Mouse (Mus musculus) liver, postnatal 0 days (tissue): ENCODE measurements around the gene Slc9a2. TPM values are rescaled to one million over a fixed set of nuclear protein-coding genes. Genes with fewer than 3 reads are reported as not detected.

Experiments
- ATAC-seq: fragments of 200-750 bp; cut with Nextera tagmentation; 2 replicates; pipeline ENCODE4 v1.8.0; 2017; ENCODE audit warnings: mild to moderate bottlenecking, moderate library complexity
- DNase-seq: peaks from one replicate; pipeline ENCODE4 v3.0.0-alpha.2; 2016
- H3K27ac ChIP-seq: fragments of 300-500 bp; sonication (generic); 2 replicates; pipeline ENCODE4 v1.5.1; 2014; ENCODE audit warnings: antibody characterized with exemption, moderate library complexity, mild to moderate bottlenecking, low read depth
- H3K27me3 ChIP-seq: fragments of 300-500 bp; sonication (generic); 2 replicates; pipeline ENCODE4 v1.6.1; 2014; ENCODE audit warnings: low read length, control low read depth, mixed read lengths; ENCODE audit not compliant: insufficient read depth
- H3K36me3 ChIP-seq: fragments of 300-500 bp; sonication (generic); replicated peaks from 2 replicates; pipeline ENCODE4 v1.6.1; 2014; ENCODE audit warnings: mild to moderate bottlenecking, control low read depth, low read length, moderate library complexity, mixed read lengths; ENCODE audit not compliant: insufficient read depth
- H3K4me1 ChIP-seq: fragments of 300-500 bp; sonication (generic); 2 replicates; pipeline ENCODE4 v1.6.1; 2014; ENCODE audit warnings: antibody characterized with exemption, mild to moderate bottlenecking, control low read depth; ENCODE audit not compliant: insufficient read depth
- H3K4me2 ChIP-seq: fragments of 300-500 bp; sonication (generic); 2 replicates; pipeline ENCODE4 v1.6.1; 2014; ENCODE audit warnings: low read depth, mild to moderate bottlenecking, low read length, moderate library complexity, mixed read lengths
- H3K4me3 ChIP-seq: fragments of 300-500 bp; sonication (generic); 2 replicates; pipeline ENCODE4 v1.5.1; 2014; ENCODE audit warnings: low read depth, low read length
- H3K9ac ChIP-seq: fragments of 300-500 bp; sonication (generic); replicated peaks from 2 replicates; pipeline ENCODE4 v1.6.1; 2014; ENCODE audit warnings: mild to moderate bottlenecking, moderate library complexity
- H3K9me3 ChIP-seq: fragments of 300-500 bp; sonication (generic); 2 replicates; pipeline ENCODE4 v1.6.1; 2016; ENCODE audit warnings: mild to moderate bottlenecking, control low read depth, low read length, mixed read lengths
- CTCF ChIP-seq: sonication (generic); IDR thresholded peaks from 2 replicates; pipeline ENCODE4 v1.5.1; 2016; ENCODE audit warnings: antibody characterized with exemption, low read depth
- EP300 ChIP-seq: IDR thresholded peaks from 2 replicates; pipeline ENCODE4 v1.6.1; 2016; ENCODE audit warnings: antibody characterized with exemption, low read depth, mild to moderate bottlenecking
- WGBS: fragments of 180-500 bp; shearing (Covaris S2); extraction: QIAGEN DNeasy Blood & Tissue Kit; methylation state at CpG from one replicate; pipeline ENCODE4 v1.1.7; 2014; ENCODE audit not compliant: insufficient replicate concordance; 5-methylcytosine and 5-hydroxymethylcytosine counted together
- polyA plus RNA-seq: library from polyadenylated mRNA; unstranded; fragments of >200 nt; fragmentation: Nextera tagmentation; extraction: Ambion mirVana; gene quantifications from 2 replicates; pipeline ENCODE4 v1.2.1, GENCODE M21; 2015

Gene Slc9a2
- polyA plus RNA-seq, 1 experiment from 2014 or later: not detected

- Histone ChIP-seq H3K36me3 (peaks cover 2% of the 10 kb centered on the region; the same call in 1 of the 2 replicates), H3K4me1 (no peaks in the 10 kb centered on the region), H3K27ac (no peak overlapping the region), H3K9ac (no peak overlapping the region), H3K9me3 (no peaks in the 10 kb centered on the region; the same call in 1 of the 2 replicates), H3K4me2 (no peak overlapping the region), H3K27me3 (no peaks in the 10 kb centered on the region), H3K4me3 (no peak overlapping the region)
- no peak for ATAC-seq
- TF ChIP-seq EP300 (no peak), CTCF (no peak)
- WGBS: 80% methylated on average over 2 of the region's 2 CpGs
- DNase-seq: no peak
Measured at GRCm38 (mm10) chr1:40776102-40776501, 95.7 kb downstream of the Slc9a2 start.

- H3K9ac ChIP-seq: no peak overlapping the region
- H3K36me3 ChIP-seq: peaks cover 2% of the 10 kb centered on the region; the same call in 1 of the 2 replicates
- 79% methylated on average over 3 of the region's 3 CpGs for WGBS
- ATAC-seq (no peak), DNase-seq (no peak)
- H3K4me1 ChIP-seq: no peaks in the 10 kb centered on the region
- no peak for TF ChIP-seq CTCF
- no peak for TF ChIP-seq EP300
- H3K4me3 ChIP-seq: no peak overlapping the region
- no peaks in the 10 kb centered on the region; the same call in 1 of the 2 replicates for H3K9me3 ChIP-seq
- no peak overlapping the region for H3K27ac ChIP-seq
- no peak overlapping the region for H3K4me2 ChIP-seq
- H3K27me3 ChIP-seq: no peaks in the 10 kb centered on the region
Measured at GRCm38 (mm10) chr1:40776763-40777162, 96.4 kb downstream of the Slc9a2 start.

- 0 out of 2 replicates have a peak, but pooled peaks cover 2% of the 10 kb centered on the region for H3K36me3 ChIP-seq
- WGBS: 87% methylated on average over 7 of the region's 7 CpGs
- no peaks in the 10 kb centered on the region for H3K27me3 ChIP-seq
- DNase-seq: no peak
- no peak overlapping the region for H3K9ac ChIP-seq
- no peak overlapping the region for H3K4me3 ChIP-seq
- no peak for TF ChIP-seq EP300
- TF ChIP-seq CTCF: no peak
- H3K4me1 ChIP-seq: 0 out of 2 replicates have a peak, but pooled peaks cover 2% of the 10 kb centered on the region
- no peak for ATAC-seq
- no peak overlapping the region for H3K4me2 ChIP-seq
- no peak overlapping the region for H3K27ac ChIP-seq
- no peaks in the 10 kb centered on the region; the same call in 1 of the 2 replicates for H3K9me3 ChIP-seq
Measured at GRCm38 (mm10) chr1:40783450-40783849, 103.1 kb downstream of the Slc9a2 start.

GRCm38 (mm10) chr1:40784306-40784705 lies 103.9 kb downstream of the Slc9a2 start:
- no peak for ATAC-seq
- no peak overlapping the region for H3K27ac ChIP-seq
- no peak overlapping the region for H3K9ac ChIP-seq
- no peak overlapping the region for H3K4me2 ChIP-seq
- H3K4me1 ChIP-seq: 0 out of 2 replicates have a peak, but pooled peaks cover 2% of the 10 kb centered on the region
- no peak overlapping the region for H3K4me3 ChIP-seq
- H3K27me3 ChIP-seq: no peaks in the 10 kb centered on the region
- TF ChIP-seq EP300: no peak
- no peak for TF ChIP-seq CTCF
- no peak for DNase-seq
- no peaks in the 10 kb centered on the region for H3K9me3 ChIP-seq
- WGBS: 85% methylated on average over 9 of the region's 9 CpGs
- 0 out of 2 replicates have a peak, but pooled peaks cover 2% of the 10 kb centered on the region for H3K36me3 ChIP-seq

- no peak overlapping the region for H3K27ac ChIP-seq
- no peak for ATAC-seq
- H3K36me3 ChIP-seq: no peaks in the 10 kb centered on the region
- no peak overlapping the region for H3K9ac ChIP-seq
- no peak for DNase-seq
- TF ChIP-seq EP300 (no peak), CTCF (no peak)
- WGBS: 65% methylated on average over 11 of the region's 11 CpGs
- H3K27me3 ChIP-seq: no peaks in the 10 kb centered on the region
- no peaks in the 10 kb centered on the region for H3K9me3 ChIP-seq
- H3K4me1 ChIP-seq: 0 out of 2 replicates have a peak, but pooled peaks cover 4% of the 10 kb centered on the region
- H3K4me3 ChIP-seq: no peak overlapping the region
- H3K4me2 ChIP-seq: no peak overlapping the region
Measured at GRCm38 (mm10) chr1:40785876-40786445, 105.6 kb downstream of the Slc9a2 start.

GRCm38 (mm10) chr1:40788956-40789355 lies 108.6 kb downstream of the Slc9a2 start:
- H3K36me3 ChIP-seq: no peaks in the 10 kb centered on the region
- 80% methylated on average over 6 of the region's 6 CpGs for WGBS
- DNase-seq: no peak
- H3K27me3 ChIP-seq: no peaks in the 10 kb centered on the region
- no peak overlapping the region for H3K4me2 ChIP-seq
- H3K9me3 ChIP-seq: no peaks in the 10 kb centered on the region
- TF ChIP-seq EP300 (no peak), CTCF (no peak)
- H3K9ac ChIP-seq: no peak overlapping the region
- no peak overlapping the region for H3K27ac ChIP-seq
- no peak for ATAC-seq
- H3K4me1 ChIP-seq: 0 out of 2 replicates have a peak, but pooled peaks cover 6% of the 10 kb centered on the region
- H3K4me3 ChIP-seq: no peak overlapping the region
